Mouse (Mus musculus) brain, embryonic 18.5 days (tissue): ENCODE results near the gene Clec2d.

ENCODE experiments used
- DNase-seq: peaks from one replicate; pipeline ENCODE4 v3.0.0-alpha.2; 2012; ENCODE audit warnings: low read depth, low spot score

The Clec2d gene

DNA sequence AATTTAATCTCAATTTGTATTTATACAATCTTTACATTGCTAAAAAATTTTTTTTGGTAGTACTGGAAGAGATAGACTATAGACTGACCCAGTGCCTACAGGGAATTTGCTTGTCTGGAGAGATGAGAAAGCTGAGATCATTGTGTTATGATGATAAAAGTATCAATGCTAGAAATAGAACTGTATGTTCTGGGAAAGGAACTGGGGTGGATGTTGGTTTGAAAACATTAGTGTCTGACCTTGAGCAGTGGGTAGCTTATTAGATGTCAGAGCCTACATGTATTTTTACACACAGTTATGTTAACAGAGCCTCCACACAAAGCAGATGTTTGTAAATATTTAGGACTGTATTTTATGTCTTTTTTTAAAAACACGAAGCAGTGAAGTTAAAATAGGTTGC is 43.7 kb downstream of the Clec2d start:
- no peak for DNase-seq

DNA sequence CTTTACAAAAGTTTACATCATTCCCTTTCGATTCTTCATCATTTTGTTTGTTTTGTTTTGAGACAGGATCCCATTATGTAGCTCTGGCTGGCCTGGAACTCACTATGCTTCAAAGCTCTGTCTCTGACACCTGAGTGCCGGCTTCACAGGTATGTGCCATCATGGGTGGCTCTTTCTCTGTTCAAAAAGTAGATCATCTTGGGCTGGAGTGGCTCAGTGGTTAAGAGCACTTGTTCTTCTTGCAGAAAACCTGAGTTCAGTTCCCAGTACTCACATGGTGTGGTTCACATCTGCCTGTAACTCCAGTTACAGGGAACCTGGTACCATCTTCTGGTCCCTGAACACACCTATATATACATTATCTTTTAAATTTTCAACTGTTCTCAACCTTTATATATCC is 44.7 kb downstream of the Clec2d start:
- no peak for DNase-seq

DNA sequence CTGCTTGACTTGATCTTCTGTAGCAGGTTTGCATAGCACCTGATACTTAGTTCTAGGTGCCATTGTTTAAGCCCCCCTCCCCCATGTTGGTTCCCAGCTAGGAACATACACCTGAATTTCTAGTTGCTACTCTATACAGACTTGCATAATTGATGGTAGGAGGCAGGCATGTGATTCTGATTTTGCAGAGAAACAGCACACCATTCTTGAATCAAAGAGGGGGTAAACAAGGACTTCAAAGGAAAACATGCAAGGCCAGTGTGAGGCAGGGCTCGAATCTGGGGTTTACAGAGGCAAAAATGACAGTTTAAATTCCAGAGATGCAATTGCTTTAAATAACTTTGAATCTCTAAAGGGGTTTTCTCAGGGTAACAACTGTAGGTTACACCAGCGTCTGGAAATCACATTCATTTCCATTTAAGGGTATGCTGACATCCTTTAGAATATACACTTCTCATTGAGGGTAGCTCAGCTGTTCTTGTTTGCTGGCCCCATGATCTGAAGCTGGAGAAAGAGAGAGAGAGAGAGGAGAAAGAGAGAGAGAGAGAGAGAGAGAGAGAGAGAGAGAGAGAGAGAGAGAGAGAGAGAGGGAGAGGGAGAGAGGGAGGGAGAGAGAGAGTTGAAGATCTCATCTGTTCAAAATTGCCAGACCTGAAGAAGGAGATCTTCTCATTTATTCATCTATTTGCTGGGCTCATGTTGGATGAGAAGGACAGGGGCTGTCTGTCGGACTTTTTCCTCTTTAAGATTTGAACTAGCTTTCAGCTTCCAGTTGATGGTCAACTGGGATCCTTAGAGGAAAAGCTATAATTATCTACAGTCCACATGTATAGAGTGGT is 48.7 kb downstream of the Clec2d start:
- no peak for DNase-seq

DNA sequence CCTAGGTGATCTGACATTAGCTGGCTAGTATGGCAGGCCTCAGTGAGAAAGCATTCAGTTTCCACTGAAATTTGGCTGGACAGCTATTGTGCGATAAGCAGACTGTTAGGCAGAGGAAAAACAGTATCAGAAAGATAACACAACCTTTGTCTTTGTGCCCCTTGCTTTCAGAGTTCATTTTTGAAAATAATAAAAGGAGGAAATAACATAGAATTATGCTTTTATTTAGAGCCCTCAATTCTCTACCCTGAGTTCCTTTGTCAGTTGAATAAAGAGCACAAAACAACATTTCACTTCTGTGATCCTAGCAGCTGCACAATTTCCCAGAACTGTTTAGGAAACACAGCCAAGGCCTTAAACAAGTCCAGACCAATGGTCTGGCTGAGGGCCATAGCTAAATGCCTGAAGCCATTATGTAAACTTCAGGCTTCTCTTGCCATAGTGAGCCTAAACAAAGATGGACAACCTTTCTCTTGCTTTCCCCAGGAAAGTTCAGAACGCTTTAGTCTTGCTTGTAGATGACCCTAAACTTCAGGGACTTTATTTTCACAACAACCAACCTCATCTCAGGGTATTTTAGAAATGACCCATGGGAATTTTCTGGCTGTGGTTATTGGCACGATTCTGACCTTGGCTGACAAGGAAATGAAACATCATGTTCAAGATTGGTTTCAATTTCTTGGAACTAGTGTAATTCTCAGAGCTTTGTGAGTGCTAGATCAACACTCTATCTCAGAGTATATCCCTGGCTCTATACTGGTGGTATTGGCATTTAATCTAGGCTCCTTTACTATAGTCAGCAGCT is 49.6 kb downstream of the Clec2d start:
- DNase-seq: no peak

DNA sequence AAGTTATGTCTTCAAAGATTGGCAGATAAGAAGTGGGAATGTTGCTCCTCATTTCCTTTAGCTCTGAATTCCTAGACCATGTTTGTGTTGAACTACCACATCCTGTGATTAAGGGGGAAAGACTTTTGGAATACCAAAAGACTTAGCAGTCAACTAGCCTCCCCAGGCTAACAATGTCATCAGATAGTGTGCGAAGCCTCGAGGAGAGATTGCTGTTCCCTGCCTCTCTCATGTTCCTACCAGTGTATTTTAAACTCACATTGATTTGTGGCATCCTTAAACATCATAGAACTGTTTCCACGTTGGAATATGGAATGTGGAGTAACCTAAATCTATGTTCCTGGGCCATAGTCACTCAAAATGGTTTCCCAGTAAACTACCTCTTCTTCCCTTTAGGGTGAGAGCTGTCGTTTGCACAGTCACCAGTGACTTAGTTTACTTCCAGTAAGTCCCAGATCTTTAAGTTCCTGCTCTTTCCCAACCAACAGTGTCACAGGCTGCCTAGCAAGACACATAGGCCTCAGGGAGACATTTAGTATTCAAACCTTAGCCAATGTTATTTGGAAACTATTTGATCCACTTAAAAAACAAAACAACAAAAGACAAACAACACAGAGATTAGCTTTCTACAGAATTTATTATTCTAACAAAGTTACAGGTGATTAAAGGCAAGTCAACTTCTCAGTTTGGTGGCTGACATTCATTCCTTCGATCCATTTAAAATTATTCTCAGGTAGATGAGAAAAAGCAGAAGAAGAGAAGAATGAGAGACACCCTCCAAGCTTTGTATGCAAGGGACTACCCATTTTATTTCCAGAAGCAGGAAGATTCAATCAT is 51.8 kb downstream of the Clec2d start:
- DNase-seq: no peak

DNA sequence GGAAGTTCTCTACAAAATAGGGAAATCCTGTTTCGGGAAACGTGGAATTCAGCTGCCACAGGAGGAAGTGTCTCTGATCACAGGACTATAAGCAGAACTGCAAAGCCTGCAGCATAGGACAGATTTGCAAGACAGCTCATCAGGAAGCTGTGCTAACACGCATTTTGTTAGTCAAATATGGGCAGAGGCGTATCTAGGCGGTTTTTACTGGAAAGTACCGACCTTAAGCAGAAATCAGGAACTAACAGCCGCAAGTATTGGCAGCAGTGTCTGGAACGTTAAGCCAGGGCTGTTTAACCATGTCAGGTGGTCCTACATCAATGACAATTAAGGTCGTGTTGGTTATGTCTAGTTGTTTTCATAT is 52.4 kb downstream of the Clec2d start:
- DNase-seq: no peak

DNA sequence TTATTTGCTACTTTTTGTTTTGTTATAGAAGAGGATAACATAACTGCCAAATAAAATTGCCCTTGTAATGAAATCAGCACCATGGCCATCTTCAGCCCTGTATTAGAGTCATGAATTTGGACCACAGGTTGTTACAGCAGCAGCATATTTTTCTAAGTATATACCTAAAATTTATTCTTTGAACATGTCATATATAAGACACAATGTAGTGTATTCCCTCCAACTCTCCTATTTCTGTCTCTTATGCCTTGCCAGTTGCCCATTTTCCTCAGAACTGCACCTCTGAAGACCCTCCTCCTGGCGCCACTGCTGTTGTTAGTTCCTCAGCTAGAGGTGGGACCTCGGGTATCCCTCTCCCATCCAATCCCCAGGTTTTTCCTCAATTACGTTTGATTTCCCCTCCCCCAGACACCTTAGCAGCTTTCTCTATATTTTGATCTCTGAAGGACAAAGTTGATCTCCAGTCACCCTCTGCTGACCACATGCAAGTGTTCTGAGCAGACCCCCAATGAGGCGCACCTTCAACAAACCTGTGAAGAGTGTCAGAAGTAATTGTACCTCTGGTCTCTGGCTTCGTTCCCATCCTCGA is 53.0 kb downstream of the Clec2d start:
- DNase-seq: no peak

DNA sequence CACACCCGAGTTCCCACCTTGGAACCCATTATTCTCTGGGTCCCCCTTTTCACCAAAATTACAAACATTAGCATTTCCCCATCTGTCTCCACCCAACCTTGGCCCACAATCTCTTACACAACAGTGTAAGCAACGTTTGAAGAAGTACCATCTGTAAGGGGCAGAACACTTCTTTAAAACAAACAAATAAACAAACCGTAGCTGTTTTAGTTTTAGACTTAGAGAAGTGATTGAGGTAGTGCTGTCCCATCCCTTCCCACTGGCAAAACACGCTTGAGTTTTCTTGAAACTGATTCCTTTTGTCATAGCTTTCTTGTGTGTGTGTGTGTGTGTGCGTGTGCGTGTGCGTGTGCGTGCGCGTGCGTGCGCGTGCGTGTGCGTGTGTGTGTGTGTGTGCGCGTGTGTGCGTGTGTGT is 53.5 kb downstream of the Clec2d start:
- no peak for DNase-seq

DNA sequence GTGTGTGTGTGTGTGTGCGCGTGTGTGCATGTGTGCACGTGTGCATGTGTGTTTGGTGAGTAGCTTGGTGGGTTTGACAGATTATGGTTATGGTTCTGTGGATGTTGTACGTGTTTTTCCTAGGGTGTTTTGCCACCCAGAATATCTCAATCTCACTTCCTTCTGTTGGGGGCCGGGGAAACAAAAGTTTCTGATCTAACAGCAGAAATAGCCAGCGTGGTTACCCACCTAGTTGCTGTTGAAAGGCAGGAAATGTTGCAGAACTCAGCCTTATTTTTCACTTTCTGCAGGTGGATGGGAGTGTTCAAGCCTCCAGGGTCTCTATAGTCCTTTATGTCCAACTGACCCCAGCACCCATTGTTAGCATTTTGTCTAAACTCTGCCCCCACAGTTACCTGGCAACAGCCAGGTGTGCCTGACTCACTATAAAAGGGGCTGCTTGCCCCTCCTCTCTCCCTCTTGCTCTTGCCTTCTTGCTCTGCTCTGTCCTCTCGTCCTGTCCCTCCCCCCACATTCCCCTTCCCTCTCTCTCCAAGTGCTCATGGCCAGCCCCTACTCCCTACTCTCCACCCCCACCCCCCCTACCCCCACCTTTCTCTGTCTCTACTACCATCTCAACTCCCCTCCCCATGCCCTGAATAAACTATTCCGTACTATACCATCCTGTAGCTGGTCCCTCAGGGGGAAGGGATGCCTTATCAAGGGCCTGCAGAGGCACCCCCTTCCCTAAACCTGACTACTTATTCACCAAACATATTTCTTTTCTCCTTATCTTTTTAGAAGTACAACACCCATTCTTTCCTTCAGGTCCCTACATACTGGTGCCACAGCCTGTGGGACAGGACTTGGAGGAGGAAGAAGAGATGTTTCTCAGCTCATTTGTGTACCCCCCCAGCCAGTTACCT is 54.3 kb downstream of the Clec2d start:
- DNase-seq: no peak

DNA sequence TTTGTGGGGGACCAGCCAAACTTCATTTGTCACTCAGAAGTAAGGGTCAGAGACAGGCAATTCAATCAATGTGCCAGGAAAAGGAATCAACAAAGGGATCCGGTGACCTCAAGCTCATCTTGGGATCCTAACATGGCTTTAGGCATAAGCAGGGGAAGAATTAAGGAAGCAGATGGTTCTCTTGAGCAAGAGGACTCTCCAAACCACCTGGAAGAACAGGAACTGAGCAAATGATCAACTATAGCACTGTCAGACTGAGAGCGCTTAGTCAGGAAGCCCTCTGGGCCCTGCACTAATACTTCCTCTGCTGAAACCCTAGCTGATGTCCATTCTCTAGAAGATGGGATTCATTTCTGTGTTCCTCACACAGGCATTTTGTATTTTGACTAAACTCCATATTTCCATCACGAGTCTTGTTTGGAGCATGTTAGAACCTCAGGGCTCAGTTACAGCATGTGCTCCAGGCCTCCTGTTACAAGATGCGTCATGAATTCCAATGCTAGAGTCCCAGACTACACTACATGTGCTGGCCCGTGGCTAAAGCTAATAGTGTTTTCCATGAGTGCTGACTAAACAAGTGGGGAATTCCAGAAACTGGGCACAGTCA is 55.5 kb downstream of the Clec2d start:
- no peak for DNase-seq
